Mouse (Mus musculus) testis, postnatal 14 days (tissue): Measurements from ENCODE around the gene Yju2.

ENCODE experiments used
- DNase-seq: peaks from one replicate; pipeline ENCODE4 v3.0.0; 2021; ENCODE audit warnings: low spot score

The Yju2 gene

DNA sequence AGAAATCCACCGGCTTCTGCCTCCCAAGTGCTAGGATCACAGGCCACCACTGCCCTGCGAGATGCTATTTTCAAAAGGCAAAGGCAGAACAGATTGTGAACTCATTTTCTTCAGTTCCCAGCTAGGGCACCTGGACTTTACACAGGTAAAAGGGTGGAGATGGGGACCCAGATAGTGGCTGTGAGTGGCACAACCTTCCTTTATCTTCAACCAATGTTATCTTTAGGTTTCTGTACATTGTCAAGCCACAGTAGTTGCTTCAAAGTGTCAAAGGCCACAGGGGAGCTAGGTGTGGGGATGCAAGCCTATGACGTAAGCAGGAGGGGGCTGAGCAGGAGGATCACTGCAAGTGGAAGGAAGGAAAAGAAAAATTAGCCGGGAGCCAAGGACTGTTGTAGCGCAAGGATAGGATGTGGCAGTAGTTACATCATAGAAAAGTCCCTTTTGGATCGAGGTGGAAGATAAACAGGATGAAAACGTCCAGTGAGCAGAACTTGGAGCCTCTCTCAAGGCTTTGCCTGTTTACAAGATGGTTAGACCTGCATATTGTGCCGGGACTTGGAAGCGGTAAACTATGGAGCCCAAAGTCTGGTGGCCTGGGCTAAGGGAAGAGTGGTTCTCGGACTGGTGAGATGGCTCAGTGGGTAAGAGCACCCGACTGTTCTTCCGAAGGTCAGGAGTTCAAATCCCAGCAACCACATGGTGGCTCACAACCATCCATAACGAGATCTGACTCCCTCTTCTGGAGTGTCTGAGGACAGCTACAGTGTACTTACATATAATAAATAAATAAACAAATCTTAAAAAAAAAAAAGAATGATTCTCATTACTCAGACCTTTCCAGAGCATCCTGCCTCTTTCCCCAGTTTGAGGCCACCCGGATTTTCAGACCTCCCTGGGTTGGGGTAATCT, 48.8 kb downstream of the Yju2 start:
- DNase-seq = no peak

DNA sequence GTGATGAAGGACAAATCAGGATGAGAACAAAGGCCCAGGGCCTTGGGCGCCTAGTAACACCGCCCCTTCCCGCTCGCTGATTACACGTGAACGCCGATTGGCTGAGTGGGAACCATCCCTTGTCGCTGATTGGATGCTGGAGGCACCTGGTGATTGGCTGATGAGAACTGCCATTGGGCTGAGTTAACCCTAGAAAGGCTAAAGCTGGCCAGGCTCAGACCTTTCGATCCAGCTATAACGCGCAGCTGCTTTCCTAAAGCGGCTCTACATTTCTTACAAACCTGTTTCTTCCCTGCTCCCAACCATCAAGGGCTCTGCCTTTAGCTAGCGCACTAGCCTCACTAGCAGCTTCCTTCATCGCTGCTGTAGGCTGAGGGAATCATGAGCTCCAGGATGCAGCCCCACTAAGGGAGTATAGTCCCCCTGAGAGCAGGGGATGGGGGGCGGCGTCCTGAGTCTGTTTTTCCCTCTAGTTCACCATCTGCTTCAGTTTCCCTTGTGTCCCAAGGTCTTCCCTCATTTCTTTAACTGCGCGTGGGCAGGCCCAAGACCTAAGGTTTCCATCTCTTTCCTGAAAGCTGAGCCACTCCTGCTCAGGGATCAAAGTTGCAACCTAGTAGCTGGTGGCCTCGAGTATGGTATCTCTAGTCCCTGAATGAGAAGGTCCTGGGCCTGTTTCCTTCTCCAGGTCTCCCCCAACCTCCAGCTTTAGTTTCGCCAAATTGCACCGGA, 49.6 kb downstream of the Yju2 start:
- DNase-seq = peak; percentile 94

DNA sequence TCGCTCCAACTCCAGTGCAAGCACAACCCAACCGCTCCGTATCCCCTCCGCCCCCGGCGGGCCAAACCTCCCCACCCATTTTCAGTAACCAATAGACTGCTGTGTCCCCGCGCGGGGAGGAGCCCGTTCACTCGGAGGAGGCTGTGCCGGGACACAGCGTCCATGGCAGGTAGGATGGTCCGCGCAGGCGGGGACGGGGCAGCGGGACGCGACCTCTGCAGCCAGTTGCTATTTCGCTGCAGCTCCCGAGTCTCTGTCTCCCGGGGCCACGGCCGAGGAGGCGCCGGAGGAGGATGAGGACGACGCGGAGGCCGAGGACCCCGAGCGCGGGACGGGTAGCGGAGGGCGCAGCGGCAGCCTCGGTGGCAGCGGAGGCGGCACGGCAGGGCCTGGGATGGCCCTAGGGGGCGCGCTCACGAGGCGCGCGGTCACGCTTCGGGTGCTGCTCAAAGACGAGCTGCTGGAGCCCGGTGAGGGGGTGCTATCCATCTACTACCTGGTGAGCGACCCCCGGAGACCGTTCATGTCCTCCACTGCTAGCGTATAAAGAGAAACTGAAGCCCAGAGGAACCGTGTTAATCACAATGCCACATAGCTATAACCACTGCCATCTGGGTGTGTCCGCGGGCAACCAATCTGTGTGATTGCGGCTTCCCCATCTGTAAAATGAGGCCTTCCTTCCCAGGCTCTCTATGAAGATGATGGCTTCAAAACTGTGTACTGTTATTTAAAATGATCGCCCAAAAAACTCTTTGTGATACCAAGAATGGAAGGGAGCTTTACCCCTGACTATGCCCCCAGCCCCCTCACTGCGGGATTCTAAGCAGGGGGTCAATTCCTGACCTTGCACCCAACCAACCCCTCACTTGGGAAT, 50.4 kb downstream of the Yju2 start:
- DNase-seq = peak; percentile 87

DNA sequence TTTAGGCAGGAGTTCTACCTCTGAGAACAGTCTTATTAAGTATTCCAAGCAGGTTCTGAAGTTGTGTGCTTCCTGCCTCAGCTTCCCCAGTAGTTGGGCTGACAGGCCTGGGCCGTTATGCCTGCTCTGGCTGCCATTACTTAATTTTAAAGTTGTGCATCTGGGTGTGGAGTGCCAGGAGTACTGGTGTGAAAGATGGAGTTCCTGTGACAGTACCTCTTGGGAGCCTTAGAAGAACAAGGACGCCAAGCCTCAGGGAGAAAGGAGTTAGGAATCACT, 51.0 kb downstream of the Yju2 start:
- DNase-seq = no peak

DNA sequence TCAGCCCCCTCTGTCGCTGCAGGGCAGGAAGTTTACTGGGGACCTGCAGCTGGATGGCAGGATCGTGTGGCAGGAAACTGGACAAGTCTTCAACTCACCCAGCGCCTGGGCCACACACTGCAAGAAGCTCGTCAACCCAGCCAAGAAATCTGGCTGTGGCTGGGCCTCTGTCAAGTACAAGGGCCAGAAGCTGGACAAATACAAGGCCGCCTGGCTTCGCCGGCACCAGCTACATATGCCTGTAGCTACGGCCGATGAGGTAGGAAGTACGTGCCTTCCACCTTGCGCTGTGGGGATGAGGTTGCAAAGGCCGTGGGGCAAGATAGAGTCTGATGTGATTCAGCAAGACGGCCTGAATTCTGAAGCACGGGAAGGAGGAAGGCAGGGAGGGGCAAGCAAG, 51.4 kb downstream of the Yju2 start:
- no peak for DNase-seq

DNA sequence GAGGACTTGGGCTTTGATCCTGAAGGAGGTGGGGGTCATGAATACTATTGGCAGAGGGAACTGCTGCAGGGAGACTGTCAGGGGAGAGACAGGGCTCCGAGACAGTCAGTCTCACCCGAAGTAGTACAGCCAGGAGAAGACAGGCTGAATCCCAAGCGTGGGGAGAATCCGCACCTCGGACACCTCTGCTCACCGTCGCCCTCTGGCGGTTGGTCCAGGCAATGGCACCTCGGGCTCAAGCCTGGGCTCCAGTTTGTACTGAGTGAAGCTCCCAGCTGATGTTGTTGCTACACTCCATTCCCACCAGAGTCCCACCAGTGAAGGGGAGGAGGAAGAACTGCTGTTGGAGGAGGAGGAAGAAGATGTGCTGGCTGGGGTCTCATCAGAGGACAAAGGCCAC, 51.8 kb downstream of the Yju2 start:
- peak; percentile 80 for DNase-seq

DNA sequence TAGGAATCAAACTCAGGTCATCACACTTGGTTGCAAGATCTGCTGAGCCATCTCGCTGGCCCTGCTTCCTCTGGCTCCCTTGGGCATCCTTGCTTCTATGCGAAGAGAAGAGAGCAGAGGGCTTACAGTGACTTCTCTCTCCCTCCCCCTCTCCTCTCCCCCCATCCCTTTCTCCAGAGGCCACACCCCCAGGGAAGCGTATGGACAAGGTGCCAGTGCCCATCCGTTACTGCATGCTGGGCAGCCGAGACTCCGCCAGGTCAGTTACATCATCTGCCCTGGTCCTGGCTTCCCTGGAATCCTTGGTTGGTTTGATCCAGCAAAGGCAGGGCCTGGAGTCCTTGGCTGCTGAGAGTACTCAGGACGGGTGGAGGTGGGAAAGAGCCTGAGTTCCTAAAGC, 52.5 kb downstream of the Yju2 start:
- no peak for DNase-seq

DNA sequence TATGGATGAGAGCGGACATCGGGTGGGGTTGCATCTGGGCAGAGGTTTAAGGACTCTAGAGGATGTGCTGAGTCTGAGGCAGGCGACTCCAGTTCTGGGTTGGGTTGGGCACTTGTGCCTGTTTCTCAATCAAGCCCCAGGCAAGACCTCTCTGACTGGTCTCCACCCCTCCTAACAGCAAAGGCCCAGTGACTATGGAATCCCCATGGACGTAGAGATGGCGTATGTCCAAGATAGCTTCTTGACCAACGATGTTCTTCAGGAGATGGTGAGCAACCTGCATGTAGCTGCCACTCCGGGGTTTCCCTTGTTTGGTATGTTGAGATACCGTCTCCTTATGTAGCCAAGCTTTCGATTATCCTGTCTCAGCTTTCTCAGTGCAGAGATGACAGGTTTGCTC, 56.4 kb downstream of the Yju2 start:
- DNase-seq = no peak

DNA sequence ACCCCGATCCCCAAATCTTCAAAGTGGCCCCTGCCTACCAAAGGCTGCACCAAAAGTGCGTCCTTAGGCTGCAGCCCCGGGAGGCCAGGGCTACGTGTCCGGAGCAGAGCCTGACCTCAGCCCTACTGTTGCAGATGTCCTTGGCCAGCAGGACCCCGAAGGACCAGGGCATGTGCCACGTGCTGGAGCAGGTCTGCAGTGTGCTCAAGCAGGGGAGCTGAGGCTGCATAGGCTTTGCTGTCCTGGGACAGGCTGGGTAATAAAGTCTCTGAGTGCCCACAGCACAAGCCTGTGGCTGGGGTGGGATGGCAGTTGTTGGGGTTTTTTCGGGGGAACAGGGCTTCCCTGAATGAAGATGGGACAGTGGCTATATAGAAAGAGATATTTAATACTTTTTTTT, 57.5 kb downstream of the Yju2 start:
- no peak for DNase-seq

DNA sequence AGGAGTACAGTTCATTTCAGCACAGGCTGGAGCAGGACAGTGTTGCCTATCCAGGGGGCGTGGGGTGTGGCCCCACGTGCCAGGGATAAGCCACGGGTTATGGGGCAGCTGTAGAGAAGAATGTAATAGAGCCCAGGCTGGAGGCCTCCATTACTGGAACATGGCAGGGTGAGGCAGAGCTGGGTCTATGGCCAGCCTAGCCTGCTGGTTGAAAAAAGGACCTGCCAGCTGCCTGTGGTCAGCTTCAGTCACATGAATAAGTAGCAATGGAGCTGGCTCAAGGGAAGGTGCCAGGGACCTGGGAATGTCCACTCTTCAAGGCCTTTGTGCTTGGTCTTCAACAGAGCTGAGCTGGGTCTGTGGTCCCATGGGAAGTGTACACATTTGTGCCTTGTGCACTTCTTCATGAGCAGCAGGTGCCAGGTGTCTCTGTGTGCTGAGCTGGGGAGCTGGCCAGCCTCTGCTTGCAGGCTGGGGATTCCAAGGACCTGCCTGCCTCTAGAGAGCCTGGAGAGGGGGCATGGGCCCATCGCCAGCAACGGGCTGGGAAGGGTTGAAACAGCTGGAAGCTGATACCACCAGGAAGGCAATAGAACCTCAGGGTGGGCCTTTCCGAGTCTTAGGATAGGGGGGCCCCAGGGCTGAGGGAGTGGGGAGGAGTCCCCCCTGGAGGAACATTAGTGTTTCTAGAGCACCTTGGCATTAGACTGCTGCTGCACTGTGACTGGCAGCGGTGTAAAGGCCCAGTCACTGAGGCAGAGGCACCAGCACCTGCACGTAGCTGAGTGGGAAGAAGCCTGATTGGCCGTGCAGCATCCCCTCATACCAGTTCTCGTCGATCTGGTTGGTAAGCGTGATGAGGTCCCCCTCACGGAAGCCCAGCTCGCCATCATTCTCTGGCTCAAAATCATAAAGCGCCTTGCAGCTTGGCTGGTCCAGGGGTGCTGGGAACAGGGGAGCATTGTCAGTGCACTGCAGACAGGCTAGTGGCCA, 58.2 kb downstream of the Yju2 start:
- DNase-seq = no peak

DNA sequence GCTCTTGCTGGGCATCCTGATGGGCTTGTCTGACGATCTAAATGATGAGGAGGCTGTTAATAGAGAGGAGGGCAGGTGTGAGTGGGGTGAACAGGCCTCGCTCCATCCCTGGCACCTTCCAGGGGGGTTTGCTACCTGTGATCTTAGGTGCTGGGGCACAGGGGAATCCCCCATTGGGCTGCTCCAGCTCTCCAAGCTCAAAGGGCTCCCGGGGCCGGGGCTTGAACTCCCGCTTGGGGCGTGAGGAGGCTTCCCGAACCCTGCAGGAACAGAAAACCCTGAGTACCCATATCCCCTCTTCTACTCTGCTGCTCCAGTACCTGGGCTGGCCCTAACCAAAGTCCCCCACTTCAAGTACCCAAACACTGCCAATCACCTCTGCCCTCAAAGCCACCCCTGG, 58.9 kb downstream of the Yju2 start:
- DNase-seq = no peak
